Mouse (Mus musculus) testis, adult 2 months (tissue): ENCODE measurements around the gene Rps15.

Experiments
- CTCF ChIP-seq: fragments of 200-500 bp; IDR thresholded peaks from 2 replicates; pipeline ENCODE4 v1.5.1; 2012; ENCODE audit warnings: low read depth, mild to moderate bottlenecking, inconsistent platforms, low read length, moderate library complexity; ENCODE audit not compliant: control insufficient read depth, insufficient read depth, insufficient replicate concordance
- POLR2A ChIP-seq: fragments of 200-500 bp; IDR thresholded peaks from 2 replicates; pipeline ENCODE4 v1.6.1; 2012; ENCODE audit warnings: low read depth, mild to moderate bottlenecking, inconsistent platforms, low read length, moderate library complexity; ENCODE audit not compliant: control insufficient read depth

DNA sequence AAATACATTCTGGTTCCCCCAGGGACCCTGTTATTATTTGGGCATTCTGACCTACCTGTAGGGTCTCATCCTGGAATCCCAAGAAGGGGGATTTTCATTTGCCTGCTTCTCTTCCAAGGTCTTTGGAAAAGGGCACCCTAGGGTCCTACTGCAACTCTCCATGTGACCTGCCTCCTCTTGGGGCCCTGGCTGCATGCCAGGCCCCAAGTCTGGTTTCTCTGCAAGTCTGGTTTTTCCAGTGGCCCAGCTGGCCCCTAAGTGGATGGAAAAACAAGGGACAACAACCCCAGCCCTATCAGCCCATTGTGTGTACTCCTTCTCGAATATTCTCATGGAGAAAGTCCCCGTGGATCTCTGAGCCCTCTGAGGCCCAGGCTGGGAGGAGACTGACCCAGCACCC is 38.6 kb downstream of the Rps15 start:
- TF ChIP-seq CTCF (no peak), POLR2A (no peak)
